Comparison of ENCODE assay signal across 21 mouse cellular contexts in genomic region chr15:12762258-12762913, GRCm38 (mm10). TPM values are rescaled to one million over a fixed set of nuclear protein-coding genes. Genes with fewer than 3 reads are reported as not detected.
DNase-seq lines count a peak whose midpoint lies in the region; ATAC-seq and TF ChIP-seq lines count a peak whose summit lies in the region.
"Had no signal": no experiment of that assay in that cellular context is flagged by ENCODE, and none has a peak within 500 bp of the region (broad histone marks: within the 10 kb centered on the region; RNA-seq: fewer than 3 reads in every experiment).

No protein-coding gene starts in this region.

- H3K4me3 ChIP-seq in kidney, embryonic 14.5 days (ENCODE audit: low read length): no peak overlapping the region
- H3K4me3 ChIP-seq in kidney, adult 2 months (ENCODE audit: insufficient read depth, low read depth, low read length): no peak overlapping the region
- no peak overlapping the region for H3K4me3 ChIP-seq in neural tube, embryonic 15.5 days (replicated peaks)
- no peak overlapping the region for H3K4me3 ChIP-seq in limb, embryonic 14.5 days (replicated peaks; ENCODE audit: low read length)
- H3K4me3 ChIP-seq in hindbrain, embryonic 16.5 days (ENCODE audit: low read length): no peak overlapping the region
- H3K4me3 ChIP-seq: forebrain, embryonic 12.5 days; heart, embryonic 12.5 days; hindbrain, embryonic 15.5 days; left cerebral cortex, adult 2 months; limb, embryonic 15.5 days; liver, embryonic 15.5 days; midbrain, embryonic 13.5 days had no signal

- TF ChIP-seq CTCF in kidney, adult 2 months (conservative IDR thresholded peaks at IDR 0.05; ENCODE audit: insufficient read depth, insufficient read length, low read depth, low read length): no peak

- H3K9ac ChIP-seq in kidney, embryonic 14.5 days (ENCODE audit: low read depth, low read length): no peak overlapping the region
- H3K9ac ChIP-seq in neural tube, embryonic 15.5 days (replicated peaks): no peak overlapping the region
- no peak overlapping the region for H3K9ac ChIP-seq in limb, embryonic 14.5 days (ENCODE audit: low read depth, low read length, severe bottlenecking)
- H3K9ac ChIP-seq in hindbrain, embryonic 16.5 days (ENCODE audit: low read depth, low read length): no peak overlapping the region
- H3K9ac ChIP-seq: forebrain, embryonic 12.5 days; heart, embryonic 12.5 days; hindbrain, embryonic 15.5 days; limb, embryonic 15.5 days; liver, embryonic 15.5 days; midbrain, embryonic 13.5 days had no signal

- H3K27ac ChIP-seq in kidney, embryonic 14.5 days (ENCODE audit: low read depth, low read length): no peak overlapping the region
- H3K27ac ChIP-seq in kidney, adult 2 months (ENCODE audit: insufficient read depth, low read depth, low read length): no peak overlapping the region
- no peak overlapping the region for H3K27ac ChIP-seq in neural tube, embryonic 15.5 days (replicated peaks)
- H3K27ac ChIP-seq in limb, embryonic 14.5 days (replicated peaks; ENCODE audit: low read depth, low read length): no peak overlapping the region
- no peak overlapping the region for H3K27ac ChIP-seq in hindbrain, embryonic 16.5 days (ENCODE audit: low read depth, low read length)
- H3K27ac ChIP-seq: forebrain, embryonic 12.5 days; hindbrain, embryonic 15.5 days; left cerebral cortex, adult 2 months; limb, embryonic 15.5 days; liver, embryonic 15.5 days; midbrain, embryonic 13.5 days had no signal

- peak; percentile 75 for ATAC-seq in kidney, embryonic 14.5 days (ENCODE audit: low FRiP score, low TSS enrichment)
- ATAC-seq in neural tube, embryonic 15.5 days (ENCODE audit: low FRiP score): no peak
- peak; percentile 35; the same call in 1 of the 2 replicates for ATAC-seq in limb, embryonic 14.5 days (ENCODE audit: low FRiP score, low read depth)
- no peak for ATAC-seq in hindbrain, embryonic 16.5 days
- ATAC-seq: intestine, postnatal 0 days; lung, postnatal 0 days; midbrain, embryonic 13.5 days had no signal

- H3K4me1 ChIP-seq in kidney, embryonic 14.5 days (ENCODE audit: control insufficient read depth, insufficient read depth, low read length): peaks cover 10% of the 10 kb centered on the region; the same call in 1 of the 2 replicates
- no peaks in the 10 kb centered on the region for H3K4me1 ChIP-seq in kidney, adult 2 months (ENCODE audit: control insufficient read depth, insufficient read depth, low read length)
- 0 out of 2 replicates have a peak, but pooled peaks cover 11% of the 10 kb centered on the region for H3K4me1 ChIP-seq in neural tube, embryonic 15.5 days
- peaks cover 13% of the 10 kb centered on the region for H3K4me1 ChIP-seq in limb, embryonic 14.5 days (ENCODE audit: control insufficient read depth, insufficient read depth, low read length)
- no peaks in the 10 kb centered on the region for H3K4me1 ChIP-seq in hindbrain, embryonic 16.5 days (ENCODE audit: control insufficient read depth, insufficient read depth, low read depth, low read length)
- H3K4me1 ChIP-seq: forebrain, embryonic 12.5 days; hindbrain, embryonic 15.5 days; liver, embryonic 15.5 days had no signal

- no peaks in the 10 kb centered on the region for H3K36me3 ChIP-seq in kidney, embryonic 14.5 days (ENCODE audit: control insufficient read depth, insufficient read depth, low read length)
- H3K36me3 ChIP-seq in kidney, adult 2 months (ENCODE audit: control insufficient read depth, insufficient read depth, low read length): no peaks in the 10 kb centered on the region
- no peaks in the 10 kb centered on the region for H3K36me3 ChIP-seq in neural tube, embryonic 15.5 days
- H3K36me3 ChIP-seq in limb, embryonic 14.5 days (ENCODE audit: control insufficient read depth, insufficient read depth, low read length): no peaks in the 10 kb centered on the region
- H3K36me3 ChIP-seq in hindbrain, embryonic 16.5 days (ENCODE audit: control insufficient read depth, insufficient read depth, low read length): no peaks in the 10 kb centered on the region
- H3K36me3 ChIP-seq: forebrain, embryonic 12.5 days; heart, embryonic 12.5 days; hindbrain, embryonic 15.5 days; limb, embryonic 15.5 days; liver, embryonic 15.5 days; midbrain, embryonic 13.5 days had no signal

- no peaks in the 10 kb centered on the region for H3K27me3 ChIP-seq in kidney, embryonic 14.5 days (ENCODE audit: control insufficient read depth, insufficient read depth, low read length)
- no peaks in the 10 kb centered on the region for H3K27me3 ChIP-seq in kidney, adult 2 months (replicated peaks; ENCODE audit: control insufficient read depth, insufficient read depth, low read length)
- H3K27me3 ChIP-seq in neural tube, embryonic 15.5 days (replicated peaks): no peaks in the 10 kb centered on the region
- H3K27me3 ChIP-seq in limb, embryonic 14.5 days (ENCODE audit: control insufficient read depth, insufficient read depth, low read length): no peaks in the 10 kb centered on the region
- H3K27me3 ChIP-seq in hindbrain, embryonic 16.5 days (replicated peaks; ENCODE audit: control insufficient read depth, insufficient read depth, low read length): no peaks in the 10 kb centered on the region
- H3K27me3 ChIP-seq: forebrain, embryonic 12.5 days; heart, embryonic 12.5 days; hindbrain, embryonic 15.5 days; limb, embryonic 15.5 days; liver, embryonic 15.5 days; midbrain, embryonic 13.5 days had no signal

- TF ChIP-seq POLR2A in kidney, adult 2 months (IDR thresholded peaks at IDR 0.05; ENCODE audit: low read depth, low read length): no peak
- no peak for TF ChIP-seq POLR2A in limb, embryonic 14.5 days (IDR thresholded peaks at IDR 0.05; ENCODE audit: borderline replicate concordance, extremely low read depth, insufficient read depth, insufficient read length)

- no peak for DNase-seq in kidney, adult 2 months
- peak; percentile 37 for DNase-seq in neural tube, embryonic 10.5 days (ENCODE audit: extremely low spot score, low spot score)
- DNase-seq in limb, embryonic 14.5 days (ENCODE audit: low spot score): no peak
- DNase-seq in right cerebral cortex, adult 2 months (ENCODE audit: low spot score in 2 of 2): no peak
- DNase-seq in thymus, postnatal 25 days: no peak
- DNase-seq: adrenal gland, adult 2 months; cerebellum, adult 9-11 months; layer of hippocampus, adult 9-11 months; thymus, postnatal 14 days had no signal

- 54% methylated on average over 11 of the region's 11 CpGs for WGBS in kidney, embryonic 14.5 days
- 68% methylated on average over 11 of the region's 11 CpGs for WGBS in kidney, adult 2 months
- 47% methylated on average over 11 of the region's 11 CpGs for WGBS in neural tube, embryonic 15.5 days
- 63% methylated on average over 11 of the region's 11 CpGs for WGBS in limb, embryonic 14.5 days
- 59% methylated on average over 11 of the region's 11 CpGs for WGBS in hindbrain, embryonic 16.5 days

- H3K9me3 ChIP-seq in kidney, embryonic 14.5 days (ENCODE audit: control insufficient read depth, low read length): no peaks in the 10 kb centered on the region
- H3K9me3 ChIP-seq in neural tube, embryonic 15.5 days (replicated peaks): no peaks in the 10 kb centered on the region
- H3K9me3 ChIP-seq in limb, embryonic 14.5 days (ENCODE audit: control insufficient read depth, low read length): no peaks in the 10 kb centered on the region
- no peaks in the 10 kb centered on the region for H3K9me3 ChIP-seq in hindbrain, embryonic 16.5 days (ENCODE audit: control insufficient read depth, low read length)
- H3K9me3 ChIP-seq: forebrain, embryonic 12.5 days; hindbrain, embryonic 15.5 days; limb, embryonic 15.5 days; liver, embryonic 15.5 days had no signal

- H3K4me2 ChIP-seq in kidney, embryonic 14.5 days (replicated peaks; ENCODE audit: low read depth, low read length): no peak overlapping the region
- H3K4me2 ChIP-seq in neural tube, embryonic 15.5 days: no peak overlapping the region
- no peak overlapping the region for H3K4me2 ChIP-seq in limb, embryonic 14.5 days (replicated peaks; ENCODE audit: low read depth, low read length, severe bottlenecking)
- no peak overlapping the region for H3K4me2 ChIP-seq in hindbrain, embryonic 16.5 days (ENCODE audit: low read length)
- H3K4me2 ChIP-seq: forebrain, embryonic 12.5 days; heart, embryonic 12.5 days; hindbrain, embryonic 15.5 days; limb, embryonic 15.5 days; liver, embryonic 15.5 days; midbrain, embryonic 13.5 days had no signal

RNA-seq across cellular contexts. Expression of gene Pdzd2, which starts 22.7 kb away (rescaled TPM):
- 36.5 and 43.7 TPM in 2 replicates for polyA plus RNA-seq in kidney, embryonic 14.5 days (2014; fragmentation: Nextera tagmentation; extraction: Ambion mirVana)
- 16.5 and 17.3 TPM in 2 replicates for polyA plus RNA-seq in kidney, adult 2 months (2012; rRNA removed)
- 16.7 and 18.2 TPM in 2 replicates for polyA plus RNA-seq in neural tube, embryonic 15.5 days (2015; fragmentation: Nextera tagmentation; extraction: Ambion mirVana)
- polyA plus RNA-seq in limb, embryonic 14.5 days (2012; rRNA removed): 14.6 and 15.9 TPM in 2 replicates
- polyA plus RNA-seq in limb, embryonic 14.5 days (2014; fragmentation: Nextera tagmentation; extraction: Ambion mirVana): 26.4 and 28.6 TPM in 2 replicates
- polyA plus RNA-seq in hindbrain, embryonic 16.5 days (2015; fragmentation: Nextera tagmentation; extraction: Ambion mirVana): 13.6 and 19.5 TPM in 2 replicates

Comparison
In these comparisons a context has a peak if more than half of its experiments do, and no peak if none do; other contexts are left out.
1. ATAC-seq: peak in kidney, embryonic 14.5 days (single experiment) and limb, embryonic 14.5 days (single experiment); none in neural tube, embryonic 15.5 days (single experiment) and hindbrain, embryonic 16.5 days (single experiment).